Mouse (Mus musculus): Measurements from ENCODE around the gene Acot12. TPM values are rescaled to one million over a fixed set of nuclear protein-coding genes. Genes with fewer than 3 reads are reported as not detected.
A peak's percentile ranks its signal among the peaks of the same experiment; 100 is the strongest.

The Acot12 gene
- polyA plus RNA-seq, 1 experiment from 2014 or later = not detected

DNA sequence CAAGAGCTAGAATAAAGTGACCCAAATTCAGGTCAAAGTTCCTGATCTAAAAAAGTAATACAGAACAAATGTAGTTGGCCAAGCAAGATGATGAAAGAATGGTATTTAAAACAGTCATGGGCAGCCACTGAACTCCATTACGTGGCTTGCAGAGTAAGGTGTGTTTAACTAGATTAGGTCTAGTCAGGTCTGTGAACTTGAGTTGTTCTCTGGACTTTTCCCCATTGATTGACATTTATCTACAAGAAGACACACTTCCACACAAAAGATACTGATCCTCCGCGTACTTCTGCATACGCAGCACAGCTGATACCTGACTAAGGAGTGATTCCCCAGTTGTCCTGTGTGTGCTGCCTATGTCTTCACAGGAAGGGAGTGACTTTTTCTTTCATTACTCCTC lies 24.3 kb downstream of the Acot12 start:
- no peaks in the 10 kb centered on the region for H3K9me3 ChIP-seq
- no peaks in the 10 kb centered on the region for H3K4me1 ChIP-seq (replicated peaks)
- H3K27me3 ChIP-seq (ENCODE audit: insufficient read depth, poor library complexity, severe bottlenecking) = no peaks in the 10 kb centered on the region
- H3K4me3 ChIP-seq = no peak overlapping the region
- WGBS = 94% methylated on average over 4 of the region's 4 CpGs
- H3K36me3 ChIP-seq = no peaks in the 10 kb centered on the region
- no peak for DNase-seq (ENCODE audit: low spot score)
- no peak overlapping the region for H3K27ac ChIP-seq

DNA sequence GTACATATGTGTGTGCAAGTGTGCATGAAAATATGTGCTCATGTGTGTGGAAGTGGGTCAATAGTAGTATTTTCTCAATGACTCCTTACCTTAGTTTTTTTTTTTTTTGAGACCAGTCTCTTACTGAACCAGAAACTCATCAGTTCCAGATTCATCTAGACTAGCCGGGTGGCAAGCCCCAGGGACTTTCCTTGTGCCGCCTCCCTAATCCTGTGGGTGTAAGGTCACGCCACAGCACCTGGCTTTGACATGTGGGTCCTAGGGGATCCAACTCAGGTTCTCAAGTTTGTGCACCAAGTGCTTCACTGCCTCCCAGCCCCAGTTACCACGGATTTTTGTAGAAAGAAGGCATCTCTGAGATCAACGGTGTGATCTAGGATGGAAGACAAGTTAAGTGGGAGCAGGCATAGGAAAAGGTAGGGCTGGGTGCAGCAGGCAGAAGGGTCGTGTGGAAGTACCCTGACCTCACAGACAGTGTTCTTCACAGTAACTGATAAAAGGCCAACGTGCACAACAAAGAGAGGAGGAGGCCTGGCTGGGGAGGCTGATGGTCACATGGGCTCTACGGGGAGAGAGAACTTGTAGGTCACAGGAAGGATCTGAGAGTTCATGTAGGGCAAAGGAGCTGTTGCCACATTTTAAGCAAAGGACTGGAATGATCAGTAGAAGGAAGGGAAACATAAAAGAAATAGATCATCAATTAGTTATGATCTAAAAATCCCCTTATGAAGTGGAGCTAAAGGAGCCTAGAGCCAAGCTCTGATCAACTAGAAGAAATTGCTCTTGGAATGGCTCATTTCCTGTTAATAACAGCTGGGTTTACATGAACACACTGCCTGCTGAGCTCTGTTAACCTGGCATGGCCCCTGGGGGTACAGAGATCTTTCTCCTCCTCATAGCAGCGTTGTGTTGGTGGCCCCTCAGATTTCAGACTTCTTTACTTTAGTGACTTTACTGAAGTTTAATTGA lies 27.7 kb downstream of the Acot12 start:
- no peaks in the 10 kb centered on the region for H3K36me3 ChIP-seq
- H3K9me3 ChIP-seq = no peaks in the 10 kb centered on the region
- H3K4me3 ChIP-seq = no peak overlapping the region
- no peaks in the 10 kb centered on the region for H3K27me3 ChIP-seq (ENCODE audit: insufficient read depth, poor library complexity, severe bottlenecking)
- no peaks in the 10 kb centered on the region for H3K4me1 ChIP-seq (replicated peaks)
- H3K27ac ChIP-seq = no peak overlapping the region
- WGBS = 79% methylated on average over 9 of the region's 9 CpGs
- DNase-seq (ENCODE audit: low spot score) = no peak

DNA sequence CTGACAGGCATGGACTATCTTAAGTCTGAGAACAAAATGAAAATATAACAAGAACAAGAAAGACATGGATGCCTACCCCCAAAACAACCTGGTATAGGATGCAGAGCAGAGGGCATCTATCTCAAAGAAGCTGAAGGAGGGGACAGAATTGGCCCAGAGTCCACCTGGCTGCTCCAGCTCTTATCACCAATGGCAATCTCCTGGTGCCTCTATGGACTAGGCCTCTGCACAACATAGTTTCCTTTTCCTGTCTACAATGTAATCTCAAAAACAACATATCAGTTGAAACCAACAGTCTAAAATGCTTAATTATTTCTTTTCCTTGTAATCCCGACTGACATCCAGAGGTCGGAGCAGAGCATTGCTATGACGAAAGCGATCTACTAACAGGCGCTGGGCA lies 36.8 kb downstream of the Acot12 start:
- no peak for DNase-seq (ENCODE audit: low spot score)
- Histone ChIP-seq H3K4me1 (replicated peaks) (no peaks in the 10 kb centered on the region), H3K36me3 (no peaks in the 10 kb centered on the region), H3K9me3 (no peaks in the 10 kb centered on the region), H3K4me3 (no peak overlapping the region), H3K27ac (no peak overlapping the region), H3K27me3 (ENCODE audit: insufficient read depth, poor library complexity, severe bottlenecking) (no peaks in the 10 kb centered on the region)
- whole genome bisulfite sequencing = 97% methylated on average over 5 of the region's 5 CpGs

DNA sequence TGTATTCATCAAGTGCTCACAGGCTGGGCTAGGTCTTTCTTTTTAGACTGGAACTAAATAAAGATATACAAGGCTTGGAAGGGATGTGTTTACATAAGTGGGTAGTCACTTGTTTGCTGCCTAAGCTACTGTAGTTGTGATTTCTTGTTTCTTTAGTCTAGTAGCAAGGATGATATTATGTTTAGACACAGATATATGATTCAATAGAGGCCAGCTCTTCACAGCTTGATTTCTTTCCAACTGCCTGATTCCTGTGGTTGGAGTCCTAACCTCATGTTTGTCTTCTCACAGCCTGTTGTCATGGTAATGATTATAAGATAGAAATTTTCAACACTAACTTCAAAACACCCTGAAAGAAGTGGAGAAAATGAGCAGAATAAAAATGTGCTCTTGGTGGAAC lies 38.6 kb downstream of the Acot12 start:
- no peaks in the 10 kb centered on the region for H3K9me3 ChIP-seq
- H3K4me1 ChIP-seq (replicated peaks) = no peaks in the 10 kb centered on the region
- no peaks in the 10 kb centered on the region for H3K27me3 ChIP-seq (ENCODE audit: insufficient read depth, poor library complexity, severe bottlenecking)
- H3K36me3 ChIP-seq = no peaks in the 10 kb centered on the region
- DNase-seq (ENCODE audit: low spot score) = no peak
- H3K27ac ChIP-seq = no peak overlapping the region
- H3K4me3 ChIP-seq = no peak overlapping the region

DNA sequence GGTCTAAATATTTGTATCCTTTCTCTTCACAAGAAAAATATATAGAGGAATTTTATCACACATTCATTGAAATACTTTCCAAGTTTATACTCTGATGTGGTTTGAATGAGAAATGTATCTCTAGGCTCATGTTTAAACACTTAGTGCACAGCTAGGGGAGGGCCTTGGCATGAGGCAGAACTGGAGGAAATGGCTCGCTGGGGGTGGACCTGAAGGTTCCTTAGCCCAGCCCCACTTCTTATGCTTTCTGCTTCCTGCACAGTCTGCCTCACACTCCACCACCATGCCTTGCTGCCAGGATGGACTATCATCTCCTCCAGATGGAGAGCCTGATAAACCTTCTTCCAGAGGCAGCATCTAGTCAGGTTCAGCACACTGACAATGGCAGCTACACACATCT lies 50.7 kb downstream of the Acot12 start:
- Histone ChIP-seq H3K4me1 (replicated peaks) (no peaks in the 10 kb centered on the region), H3K27ac (no peak overlapping the region), H3K4me3 (no peak overlapping the region), H3K27me3 (ENCODE audit: insufficient read depth, poor library complexity, severe bottlenecking) (no peaks in the 10 kb centered on the region), H3K9me3 (no peaks in the 10 kb centered on the region), H3K36me3 (peaks cover 39% of the 10 kb centered on the region)
- 97% methylated on average over 1 of the region's 1 CpGs for WGBS
- DNase-seq (ENCODE audit: low spot score) = no peak

DNA sequence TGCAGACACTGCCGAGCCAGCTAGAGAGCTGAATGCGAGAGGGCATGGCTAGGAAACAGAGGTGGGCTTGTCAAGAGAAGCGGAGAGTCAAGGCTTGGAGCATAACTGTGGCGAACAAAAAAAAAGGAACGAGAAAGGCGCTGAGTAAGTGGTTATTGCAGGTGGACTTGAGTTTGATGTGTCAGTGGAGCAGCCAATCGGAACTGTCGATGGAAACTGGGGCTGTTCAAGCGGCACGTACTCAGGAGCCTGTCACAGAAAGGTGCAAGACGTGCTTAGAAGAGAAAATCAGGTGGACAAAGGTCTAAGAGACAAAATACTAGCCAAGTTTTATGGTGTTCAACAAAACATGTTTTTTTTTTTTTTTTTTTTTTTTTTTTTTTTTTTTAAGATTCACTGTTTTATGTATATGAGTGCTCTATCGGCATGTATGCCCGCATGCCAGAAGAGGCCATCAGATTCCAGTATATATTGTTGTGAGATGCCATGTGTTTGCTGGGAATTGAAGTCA lies 53.7 kb downstream of the Acot12 start:
- DNase-seq (ENCODE audit: low spot score) = no peak
- Histone ChIP-seq H3K27ac (no peak overlapping the region), H3K4me1 (replicated peaks) (no peaks in the 10 kb centered on the region), H3K27me3 (ENCODE audit: insufficient read depth, poor library complexity, severe bottlenecking) (no peaks in the 10 kb centered on the region), H3K9me3 (no peaks in the 10 kb centered on the region), H3K4me3 (no peak overlapping the region), H3K36me3 (peaks cover 68% of the 10 kb centered on the region)
- 96% methylated on average over 13 of the region's 13 CpGs for WGBS

DNA sequence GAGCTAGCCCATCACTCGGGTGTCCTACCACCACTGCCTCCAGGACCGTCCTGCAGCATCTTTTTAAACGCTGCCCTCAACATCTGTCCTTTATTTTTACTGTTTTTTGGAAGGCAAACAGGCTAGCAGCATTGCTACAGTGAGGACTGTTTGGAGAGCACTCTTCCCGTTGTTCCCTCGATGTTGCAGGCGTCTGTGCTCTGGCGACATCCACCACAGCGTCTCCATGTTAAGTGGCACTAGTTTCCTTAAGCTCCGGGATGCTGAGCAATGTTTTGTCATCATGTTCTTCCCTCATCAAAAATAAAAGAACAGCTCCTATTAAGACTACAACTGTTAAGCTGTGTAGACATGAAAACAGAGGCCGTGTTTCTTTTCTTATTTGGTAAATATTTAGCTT lies 54.3 kb downstream of the Acot12 start:
- 92% methylated on average over 10 of the region's 10 CpGs for WGBS
- no peak overlapping the region for H3K4me3 ChIP-seq
- no peaks in the 10 kb centered on the region for H3K9me3 ChIP-seq
- H3K36me3 ChIP-seq = peaks cover 74% of the 10 kb centered on the region
- no peaks in the 10 kb centered on the region for H3K27me3 ChIP-seq (ENCODE audit: insufficient read depth, poor library complexity, severe bottlenecking)
- H3K27ac ChIP-seq = no peak overlapping the region
- DNase-seq (ENCODE audit: low spot score) = no peak
- no peaks in the 10 kb centered on the region for H3K4me1 ChIP-seq (replicated peaks)

DNA sequence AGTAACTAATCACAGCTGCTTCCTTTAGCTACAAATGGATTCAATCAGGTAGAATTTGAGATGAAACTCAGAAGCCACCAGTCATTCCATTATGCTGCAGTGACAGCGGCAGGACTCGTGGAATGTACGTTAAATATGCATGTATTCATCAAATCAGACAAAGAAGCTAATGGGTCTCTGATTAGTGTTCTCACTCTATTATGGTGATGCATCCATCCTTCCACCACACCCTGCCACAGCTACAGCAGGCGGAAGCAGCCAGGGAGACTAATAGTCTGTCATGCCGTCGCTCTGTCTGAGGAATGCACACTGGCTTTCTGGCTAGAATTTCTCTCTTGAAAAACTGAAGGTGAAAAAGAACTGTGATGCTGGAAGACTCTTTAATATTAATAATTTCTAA lies 54.7 kb downstream of the Acot12 start:
- H3K36me3 ChIP-seq = peaks cover 78% of the 10 kb centered on the region
- H3K4me1 ChIP-seq (replicated peaks) = no peaks in the 10 kb centered on the region
- no peak overlapping the region for H3K27ac ChIP-seq
- WGBS = 93% methylated on average over 6 of the region's 6 CpGs
- H3K27me3 ChIP-seq (ENCODE audit: insufficient read depth, poor library complexity, severe bottlenecking) = no peaks in the 10 kb centered on the region
- DNase-seq (ENCODE audit: low spot score) = no peak
- H3K4me3 ChIP-seq = no peak overlapping the region
- H3K9me3 ChIP-seq = no peaks in the 10 kb centered on the region

DNA sequence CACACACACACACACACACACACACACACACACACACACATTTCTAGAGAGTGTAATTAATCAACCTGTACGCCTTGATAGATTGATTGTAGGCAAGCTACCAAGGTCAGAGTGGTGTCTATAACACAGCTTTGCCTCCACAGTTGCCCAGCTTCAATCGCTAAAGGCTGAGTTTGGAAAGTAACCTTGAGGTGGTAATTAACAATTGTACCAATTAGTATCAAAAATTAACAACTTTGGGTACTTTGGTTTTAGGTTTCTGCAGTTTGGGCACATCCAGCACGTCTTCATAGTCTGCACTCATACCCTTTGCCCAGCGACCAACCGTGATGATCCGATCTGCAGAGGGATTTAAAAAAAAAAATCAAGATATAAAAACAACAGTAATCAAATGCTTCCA lies 55.6 kb downstream of the Acot12 start:
- DNase-seq (ENCODE audit: low spot score) = no peak
- Histone ChIP-seq H3K36me3 (peaks cover 87% of the 10 kb centered on the region), H3K4me3 (no peak overlapping the region), H3K27ac (no peak overlapping the region), H3K27me3 (ENCODE audit: insufficient read depth, poor library complexity, severe bottlenecking) (no peaks in the 10 kb centered on the region), H3K4me1 (replicated peaks) (no peaks in the 10 kb centered on the region), H3K9me3 (no peaks in the 10 kb centered on the region)
- WGBS = 94% methylated on average over 6 of the region's 6 CpGs

DNA sequence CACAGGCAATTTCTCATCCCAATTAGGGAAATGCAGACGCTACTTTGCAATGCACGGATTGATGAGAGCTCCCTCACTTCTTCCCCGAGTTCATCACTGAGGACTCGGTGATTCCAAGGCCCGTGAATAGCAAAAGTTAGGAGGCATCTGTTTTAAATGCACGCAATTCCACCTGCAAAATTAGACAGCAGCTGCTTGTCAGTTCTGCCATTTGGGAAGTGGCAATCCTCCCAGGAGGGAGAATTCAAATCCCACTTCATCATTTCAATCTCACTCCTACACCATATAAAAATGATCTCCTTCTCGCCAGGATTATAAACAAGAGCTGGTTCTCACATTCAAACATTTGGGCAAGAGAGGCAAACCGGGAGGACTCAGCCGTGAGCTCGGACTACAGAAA lies 56.1 kb downstream of the Acot12 start:
- Histone ChIP-seq H3K9me3 (no peaks in the 10 kb centered on the region), H3K4me3 (no peak overlapping the region), H3K27ac (no peak overlapping the region), H3K27me3 (ENCODE audit: insufficient read depth, poor library complexity, severe bottlenecking) (no peaks in the 10 kb centered on the region), H3K4me1 (replicated peaks) (no peaks in the 10 kb centered on the region), H3K36me3 (peaks cover 88% of the 10 kb centered on the region)
- WGBS = 92% methylated on average over 10 of the region's 10 CpGs
- no peak for DNase-seq (ENCODE audit: low spot score)

DNA sequence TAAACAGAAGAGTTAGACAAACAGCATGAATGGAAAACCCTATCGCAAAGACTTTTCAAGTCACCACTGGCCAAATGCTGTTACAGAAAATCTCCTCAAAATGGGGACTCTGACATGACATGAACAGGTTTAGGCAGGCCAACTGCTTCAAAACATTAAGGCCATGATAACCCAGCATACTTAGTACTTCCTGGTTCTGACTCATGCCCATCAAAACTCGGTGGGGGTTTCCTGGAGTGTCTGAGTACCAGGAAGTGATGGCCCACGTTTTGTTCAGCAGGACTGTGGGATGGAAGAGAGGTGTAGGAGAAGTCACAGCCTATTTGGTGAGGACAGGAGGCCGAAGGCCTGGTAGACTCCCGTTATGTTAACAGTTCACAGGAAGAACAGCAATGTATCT lies 60.4 kb downstream of the Acot12 start:
- Histone ChIP-seq H3K36me3 (peaks cover 72% of the 10 kb centered on the region), H3K4me1 (replicated peaks) (peaks cover 6% of the 10 kb centered on the region), H3K27me3 (ENCODE audit: insufficient read depth, poor library complexity, severe bottlenecking) (no peaks in the 10 kb centered on the region), H3K27ac (no peak overlapping the region), H3K4me3 (no peak overlapping the region), H3K9me3 (no peaks in the 10 kb centered on the region)
- no peak for DNase-seq (ENCODE audit: low spot score)
- 86% methylated on average over 5 of the region's 5 CpGs for WGBS

DNA sequence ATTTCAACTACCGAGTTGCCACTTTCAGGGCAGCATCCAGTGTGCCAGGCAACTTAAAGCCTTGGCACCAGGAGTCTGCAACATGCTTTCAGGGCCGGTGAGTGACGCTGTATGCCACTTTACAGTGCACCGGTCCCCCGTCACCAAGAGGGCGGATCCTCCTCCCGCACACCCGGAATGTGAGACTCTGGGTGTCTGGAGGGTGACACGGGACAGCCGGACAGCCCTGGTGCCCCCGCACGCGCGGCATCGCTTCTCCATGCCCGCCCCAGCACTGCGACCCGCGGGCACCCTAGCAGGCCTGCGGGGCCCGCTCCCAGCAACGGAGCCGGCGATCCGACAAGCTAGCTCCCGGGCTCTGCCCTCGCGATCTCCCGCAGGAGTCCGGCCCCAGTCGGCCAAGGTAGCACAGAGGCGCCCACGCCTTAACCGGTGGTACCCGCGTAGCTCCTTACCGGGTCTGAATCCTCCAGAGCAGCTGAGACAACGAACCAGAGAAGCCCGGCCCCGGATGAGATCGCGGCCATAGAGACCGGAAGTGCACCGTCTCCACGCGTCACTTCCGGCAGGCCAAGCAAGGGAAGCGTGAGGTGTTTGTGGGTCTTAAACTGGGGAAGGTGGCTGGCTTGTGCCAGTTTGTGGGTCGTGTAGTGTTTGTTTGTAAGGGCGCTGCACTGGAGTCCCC lies 66.0 kb downstream of the Acot12 start, which contains the start of gene Zcchc9:
Gene Zcchc9 (minus strand): TSS at position 551 of the 685 bp plus-strand sequence.
- peaks cover 20% of the 10 kb centered on the region for H3K36me3 ChIP-seq
- peak within 1 kb of the TSS; percentile 78 for H3K4me3 ChIP-seq
- peak; percentile 90 for DNase-seq (ENCODE audit: low spot score)
- H3K27ac ChIP-seq = peak within 1 kb of the TSS; percentile 96
- under 1% methylated on average over 50 of the region's 50 CpGs for whole genome bisulfite sequencing
- H3K27me3 ChIP-seq (ENCODE audit: insufficient read depth, poor library complexity, severe bottlenecking) = no peaks in the 10 kb centered on the region
- no peaks in the 10 kb centered on the region for H3K9me3 ChIP-seq
- H3K4me1 ChIP-seq (replicated peaks) = peaks cover 14% of the 10 kb centered on the region
